Mouse (Mus musculus): ENCODE measurements at regions not wholly inside any gene's neighbourhood (a gene's known extent, or its start where the extent isn't known, plus 50 kb on each side); places are given as distances from the start of the nearest gene placed in this dataset.

DNA sequence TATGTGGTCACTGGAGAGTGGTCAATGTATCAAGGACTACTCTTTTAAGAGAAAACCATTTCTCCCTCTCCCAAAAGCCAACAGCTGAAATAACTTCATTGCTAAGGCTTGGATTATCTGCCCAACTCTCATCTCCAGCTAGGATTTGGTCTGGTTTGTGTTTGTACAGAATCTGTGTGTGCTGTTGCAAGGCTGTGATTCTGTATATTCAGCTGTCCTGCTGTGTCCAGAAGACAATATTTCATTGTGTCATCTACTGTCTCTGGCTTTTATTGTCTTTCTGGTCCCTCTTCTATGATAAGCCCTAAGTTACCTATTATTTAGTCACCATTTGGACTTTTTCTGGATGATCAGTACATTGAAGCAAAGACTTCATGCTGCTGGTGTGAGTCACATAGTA, 110.9 kb downstream of the Cenpc1 start:
- no peak for DNase-seq (ENCODE audit: low read depth, low spot score)

DNA sequence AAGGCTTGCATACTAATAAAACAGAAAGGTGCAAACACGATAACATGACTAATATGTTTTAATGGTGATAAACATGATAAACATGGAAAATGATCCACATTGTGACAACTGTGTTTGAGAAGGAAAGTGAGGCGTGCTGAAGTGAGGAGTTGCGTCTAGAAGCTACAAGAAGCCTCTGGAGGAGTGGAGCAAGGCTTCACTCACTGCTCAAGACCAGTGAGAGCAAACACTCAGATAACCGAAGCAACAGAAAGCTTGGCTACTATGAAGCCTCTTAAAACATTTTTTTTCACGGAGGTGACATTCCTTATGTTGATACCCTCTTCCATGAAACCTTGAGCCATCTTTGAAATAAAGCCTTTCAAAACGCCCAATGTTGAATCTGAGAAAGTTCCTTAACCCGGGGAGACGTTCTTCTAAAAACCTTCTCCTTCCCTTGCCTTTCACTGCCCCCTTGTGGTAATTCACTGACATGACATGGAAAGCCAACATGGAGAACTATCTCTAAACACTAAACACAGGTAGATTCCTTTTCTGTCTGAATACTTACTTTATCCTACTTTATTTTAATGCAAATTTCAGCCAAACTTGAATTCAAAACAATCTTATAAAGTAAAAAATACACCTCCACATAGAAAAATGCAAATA, 128.6 kb downstream of the Cenpc1 start:
- DNase-seq (ENCODE audit: low read depth, low spot score), result peak; percentile 77

DNA sequence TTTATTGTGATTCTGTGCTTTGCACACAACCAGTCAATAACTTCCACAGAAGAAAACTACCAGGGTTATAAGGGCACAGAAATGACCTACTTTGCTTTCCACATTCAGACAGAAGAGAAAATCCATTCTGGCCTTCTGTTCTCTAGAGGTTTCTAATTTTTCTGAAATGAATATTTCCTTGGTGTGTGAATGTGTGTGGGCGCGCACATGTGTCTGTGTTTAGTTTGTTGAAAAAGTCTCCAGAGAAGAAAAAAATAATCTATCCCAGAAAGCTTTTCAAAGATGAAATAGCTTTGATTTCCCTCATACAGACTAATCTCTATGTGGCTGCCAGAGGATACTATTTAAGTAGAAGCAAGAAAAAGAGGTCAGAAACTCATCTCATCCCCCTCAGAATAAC, 147.1 kb downstream of the Cenpc1 start:
- peak; percentile 62 for DNase-seq (ENCODE audit: low read depth, low spot score)

DNA sequence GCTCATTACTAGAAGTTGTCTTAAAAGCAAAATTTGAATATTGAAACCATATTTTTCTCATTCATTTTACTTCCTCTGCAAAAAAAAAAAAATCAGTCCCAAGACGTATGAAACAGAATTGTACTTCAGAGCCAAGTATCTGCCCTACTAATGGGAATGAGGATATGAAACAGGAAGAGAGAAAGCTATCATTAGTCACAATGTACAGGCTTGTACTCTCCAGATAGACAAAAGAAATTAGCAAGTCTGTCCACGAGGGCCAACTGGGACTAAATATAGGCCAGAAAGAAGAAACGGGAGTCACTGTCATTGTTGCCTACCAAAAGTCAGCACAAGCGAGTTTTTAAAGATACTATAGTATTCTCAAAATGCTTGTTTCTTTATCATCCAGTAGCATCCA, 150.4 kb downstream of the Cenpc1 start:
- peak; percentile 7 for DNase-seq (ENCODE audit: low read depth, low spot score)

DNA sequence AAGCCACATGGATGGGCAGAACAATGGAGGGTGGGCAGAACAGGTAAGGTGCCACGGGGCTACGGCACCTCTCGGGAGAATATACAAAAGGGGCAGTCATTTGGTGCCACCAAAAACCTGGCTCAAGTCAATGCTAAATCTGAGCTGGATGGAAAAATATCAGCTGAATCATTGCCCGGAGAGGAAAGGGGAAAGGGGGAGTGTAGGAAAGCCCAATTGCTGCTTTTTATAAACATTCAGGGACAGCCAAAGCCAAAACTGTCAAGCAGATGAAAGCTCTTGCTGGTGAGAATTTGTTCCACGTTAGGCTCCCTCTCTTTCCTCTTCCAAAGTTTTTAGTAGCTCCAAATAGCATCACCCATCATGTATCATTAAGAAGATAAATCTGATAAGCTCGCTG, 168.9 kb downstream of the Cenpc1 start:
- DNase-seq (ENCODE audit: low read depth, low spot score), result peak; percentile 36

DNA sequence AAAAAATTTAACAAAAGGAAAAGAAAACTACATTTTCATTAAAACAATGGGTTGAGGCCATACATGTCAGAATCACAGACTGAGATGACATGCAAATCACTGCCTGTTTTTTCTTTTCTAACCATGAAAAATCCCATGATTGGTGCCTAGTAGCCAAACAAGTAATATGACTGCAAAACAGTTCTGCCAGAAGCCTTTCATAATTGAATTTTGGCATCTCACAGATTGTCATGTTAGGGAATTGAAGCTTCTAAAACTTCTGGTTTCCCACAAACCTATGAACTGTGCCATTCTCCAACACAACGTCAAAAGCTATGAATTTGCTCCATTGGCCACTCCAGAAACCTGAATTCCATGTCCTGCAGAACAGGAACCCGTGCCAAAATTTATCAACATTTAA, 169.6 kb downstream of the Cenpc1 start:
- no peak for DNase-seq (ENCODE audit: low read depth, low spot score)

DNA sequence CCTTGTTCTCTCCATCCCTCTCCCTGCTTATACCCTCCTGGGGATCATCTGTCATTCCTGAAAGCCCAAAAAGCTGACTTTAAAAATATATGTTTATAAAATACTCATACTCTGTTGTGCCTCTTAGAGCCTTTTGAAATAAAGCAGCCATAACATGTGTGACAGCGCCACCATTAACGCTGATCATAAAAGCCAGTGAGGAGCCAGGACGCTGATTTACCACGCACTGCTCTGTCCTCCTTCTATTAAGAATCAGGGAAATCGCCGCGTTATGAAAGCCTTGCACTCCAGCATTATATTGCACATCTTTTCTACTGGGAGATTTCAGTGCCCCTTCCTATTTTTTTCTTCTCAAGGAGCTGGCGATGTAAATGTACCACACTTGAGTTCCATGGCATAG, 195.1 kb downstream of the Cenpc1 start:
- DNase-seq (ENCODE audit: low read depth, low spot score), result no peak

DNA sequence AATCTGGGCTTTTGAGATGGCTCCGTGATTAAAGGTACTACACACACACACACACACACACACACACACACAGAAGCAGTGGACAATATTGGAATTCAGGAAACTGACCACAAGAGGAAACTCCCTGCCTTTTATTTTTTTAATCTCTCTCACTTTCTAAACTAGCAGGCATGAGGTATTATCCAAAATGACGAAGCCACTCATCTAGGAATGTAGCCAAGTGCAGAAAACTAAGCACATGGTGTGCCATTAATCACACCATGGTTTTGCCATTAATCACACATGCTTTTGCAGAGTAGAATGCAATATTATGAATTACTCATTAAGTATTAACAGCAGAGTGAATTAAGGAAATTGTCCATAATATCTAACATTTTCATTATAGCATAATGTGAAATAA, 232.8 kb downstream of the Cenpc1 start:
- DNase-seq (ENCODE audit: low read depth, low spot score), result peak; percentile 3

DNA sequence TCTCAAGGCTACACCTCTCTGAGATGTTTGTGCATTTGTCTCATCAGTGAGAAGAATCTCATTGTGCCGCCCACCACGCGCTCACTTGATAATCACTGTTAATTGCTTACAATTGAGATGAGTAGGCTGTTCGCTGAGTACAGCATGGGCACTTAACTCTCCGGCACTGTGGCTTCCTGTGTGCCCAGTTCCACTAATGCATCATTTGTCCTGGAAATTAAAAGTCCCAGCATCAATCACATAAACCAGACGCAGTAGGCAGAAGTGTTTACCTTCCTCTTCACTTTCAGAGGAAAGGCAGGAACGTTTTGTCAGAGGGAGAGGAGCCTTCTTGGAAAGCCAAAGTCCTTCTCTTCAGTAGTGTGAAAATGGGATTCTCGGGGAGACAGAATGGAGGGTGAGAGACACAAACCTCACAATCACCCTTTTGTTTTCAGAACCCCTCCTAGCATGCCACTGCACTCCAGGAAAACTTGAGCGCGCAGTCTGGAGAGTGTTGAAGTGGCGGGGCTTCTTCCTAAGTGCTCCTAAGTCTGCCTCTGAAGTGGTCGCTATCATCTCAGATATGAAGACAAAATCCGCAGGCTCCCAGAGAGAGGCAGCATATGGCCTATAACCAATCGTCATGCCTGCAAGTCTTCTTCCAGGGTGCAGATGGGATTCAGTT, 269.7 kb downstream of the Cenpc1 start:
- DNase-seq (ENCODE audit: low read depth, low spot score), result peak; percentile 62

DNA sequence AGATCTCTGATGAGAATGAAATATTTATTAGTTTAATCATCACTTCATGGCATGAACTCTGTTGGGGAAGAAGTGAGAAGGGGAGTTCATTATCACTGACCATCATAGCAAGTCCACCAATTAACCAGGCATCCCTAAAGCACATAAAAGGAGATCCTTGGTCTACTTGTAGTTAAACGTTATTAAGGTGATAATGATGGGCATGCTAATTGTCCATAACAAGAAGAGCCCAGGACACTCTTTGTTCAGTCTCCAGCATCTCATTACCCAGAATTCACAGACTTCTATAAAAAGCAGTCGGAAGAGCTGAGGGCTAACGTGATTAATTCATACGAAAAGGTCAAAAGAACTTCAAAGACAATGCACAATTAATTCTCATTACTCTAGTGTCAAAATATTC, 272.2 kb downstream of the Cenpc1 start:
- no peak for DNase-seq (ENCODE audit: low read depth, low spot score)

DNA sequence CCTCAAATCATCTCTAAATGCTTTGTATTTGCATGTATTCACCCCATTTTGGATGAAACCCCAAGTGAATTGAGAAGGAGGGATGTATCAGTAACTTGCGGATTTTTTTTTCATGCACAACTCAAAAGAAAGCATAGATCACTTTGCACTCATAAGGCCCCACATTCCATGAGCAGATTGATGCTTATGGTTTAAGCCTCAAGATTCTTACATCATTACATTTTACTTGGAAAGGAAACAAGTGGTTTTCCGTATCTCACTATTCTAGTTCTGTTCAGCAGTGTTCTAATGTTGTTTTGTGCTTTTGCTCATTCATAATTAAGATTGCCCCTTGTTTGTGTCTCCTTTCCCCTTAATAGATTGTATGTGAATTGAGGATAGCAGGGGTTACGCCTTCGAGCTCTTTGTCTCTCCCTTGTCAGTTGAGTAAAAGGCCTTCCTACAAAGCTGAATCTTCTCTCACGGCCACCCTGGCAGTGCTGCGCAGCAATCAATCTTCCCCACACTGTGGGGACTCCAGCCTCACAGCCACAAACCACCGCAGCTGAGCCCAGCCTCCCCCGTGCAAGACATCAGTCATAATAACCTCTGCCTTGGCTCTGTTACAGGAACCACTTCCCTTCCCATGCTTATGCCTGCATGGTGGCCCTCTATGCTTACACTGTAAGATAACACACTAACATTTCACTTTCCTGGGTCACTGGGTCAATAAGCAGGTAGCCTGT, 284.5 kb downstream of the Cenpc1 start:
- no peak for DNase-seq (ENCODE audit: low read depth, low spot score)

DNA sequence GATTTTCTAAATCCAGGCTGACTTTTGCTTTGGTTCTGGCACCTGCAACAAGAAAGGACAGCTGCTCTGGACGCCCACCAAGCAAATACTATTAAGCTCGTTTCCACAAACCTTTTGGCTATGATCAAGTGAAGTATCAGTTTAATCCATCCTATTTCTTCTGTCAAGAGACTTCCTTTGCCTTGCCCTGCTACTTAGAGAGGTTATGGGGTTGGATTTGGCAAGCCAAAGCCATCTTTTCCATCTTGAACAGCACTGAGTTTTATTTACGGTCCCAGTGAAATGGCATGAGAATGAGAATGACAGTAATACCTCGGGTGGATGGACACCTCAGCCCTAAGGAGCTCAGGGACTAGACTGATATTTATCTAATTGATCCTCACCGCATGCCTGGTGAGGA, 285.4 kb downstream of the Cenpc1 start:
- DNase-seq (ENCODE audit: low read depth, low spot score), result no peak

DNA sequence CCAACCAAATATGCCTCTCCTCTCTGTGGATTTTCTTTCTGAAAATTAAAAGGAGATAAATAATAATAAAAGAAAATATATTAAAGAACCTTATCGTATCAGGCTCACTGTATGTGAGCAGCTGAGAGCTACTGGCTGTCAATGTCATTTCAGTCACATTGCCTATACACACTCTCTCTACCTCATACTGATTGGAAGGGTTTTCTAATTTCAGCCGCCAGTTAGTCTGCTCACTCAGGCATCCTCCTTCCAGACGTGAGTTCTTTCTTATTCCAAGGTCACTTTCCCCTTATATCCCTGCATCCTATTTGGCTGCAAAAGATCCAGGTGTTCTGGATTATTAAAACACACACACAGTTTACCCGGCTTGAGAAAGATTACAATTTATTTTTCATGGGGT, 286.2 kb downstream of the Cenpc1 start:
- DNase-seq (ENCODE audit: low read depth, low spot score), result no peak

DNA sequence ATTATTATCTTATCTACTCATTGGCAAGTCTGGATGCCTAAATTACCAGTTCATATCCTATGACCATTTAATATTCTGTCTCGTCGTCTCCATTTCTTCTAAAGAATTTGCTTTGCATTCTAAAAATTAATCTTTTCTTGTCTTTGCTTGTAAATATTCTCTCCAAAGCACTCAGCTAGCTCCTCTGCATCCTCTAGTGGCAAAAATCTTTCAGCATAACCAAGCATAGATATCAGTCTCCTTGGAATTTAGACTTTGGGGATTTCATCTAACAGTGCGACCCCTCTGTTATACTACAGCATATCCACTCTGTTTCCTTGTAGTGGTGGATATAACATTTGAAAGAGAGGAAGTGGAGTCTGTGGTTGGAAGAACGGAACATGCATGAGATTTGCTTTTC, 292.7 kb downstream of the Cenpc1 start:
- no peak for DNase-seq (ENCODE audit: low read depth, low spot score)

DNA sequence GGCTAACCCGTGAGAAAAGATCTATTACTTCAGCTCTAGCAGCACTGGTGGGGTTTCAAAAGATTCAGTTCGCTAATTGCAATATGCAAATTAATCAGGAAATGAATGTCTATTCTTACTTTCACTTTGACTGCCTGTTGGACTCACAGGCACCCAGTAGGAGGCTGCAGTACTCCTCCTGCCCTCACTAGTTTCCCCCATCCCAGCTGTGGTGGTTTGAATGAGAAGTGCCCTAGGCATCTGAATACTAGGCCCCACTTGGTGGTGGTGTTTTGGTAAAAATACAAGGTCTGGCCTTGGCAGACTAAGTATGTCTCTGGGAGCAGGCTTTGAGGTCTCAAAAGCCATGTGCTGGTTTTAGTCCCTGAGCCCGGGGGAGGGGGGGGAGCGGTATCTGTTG, 293.3 kb downstream of the Cenpc1 start:
- DNase-seq (ENCODE audit: low read depth, low spot score), result peak; percentile 35

DNA sequence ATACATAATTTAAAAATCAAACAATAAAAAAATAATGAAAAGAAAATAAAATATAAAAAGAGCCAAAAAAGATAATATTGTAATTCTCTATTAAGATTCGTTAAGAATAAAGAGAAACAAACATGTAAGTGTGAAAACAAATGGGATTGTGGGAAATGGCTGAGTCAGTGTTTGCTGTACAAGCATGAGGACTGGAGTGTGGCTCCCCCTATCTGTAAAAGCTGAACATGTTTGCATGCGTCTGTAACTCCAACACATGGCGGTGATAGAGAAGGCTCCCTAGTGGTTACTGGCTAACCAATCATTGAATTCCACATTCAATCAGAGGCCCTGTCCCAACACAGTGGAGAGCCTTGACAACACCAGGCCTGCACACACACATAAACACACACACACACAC, 298.2 kb downstream of the Cenpc1 start:
- DNase-seq (ENCODE audit: low read depth, low spot score), result no peak

DNA sequence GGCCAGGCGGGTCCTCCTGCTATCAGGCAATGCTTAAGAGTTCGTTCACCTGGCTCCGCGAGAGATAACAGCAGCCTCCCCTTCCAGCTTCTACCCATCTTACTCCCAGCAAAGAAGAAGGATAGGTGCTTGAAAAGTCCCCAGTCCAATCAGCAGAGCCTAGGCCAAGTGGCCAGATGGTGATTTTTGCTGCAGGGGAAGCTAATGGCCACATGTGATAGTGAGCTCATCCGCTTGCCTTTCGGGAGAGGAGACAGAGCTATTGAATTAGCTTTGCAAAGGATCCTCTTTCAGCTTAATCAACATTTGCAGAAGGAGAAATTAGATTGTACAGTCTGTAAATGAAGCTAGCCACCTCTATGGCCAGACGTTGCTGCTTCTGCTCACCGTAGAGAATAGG, 308.7 kb downstream of the Cenpc1 start:
- DNase-seq (ENCODE audit: low read depth, low spot score), result peak; percentile 25

DNA sequence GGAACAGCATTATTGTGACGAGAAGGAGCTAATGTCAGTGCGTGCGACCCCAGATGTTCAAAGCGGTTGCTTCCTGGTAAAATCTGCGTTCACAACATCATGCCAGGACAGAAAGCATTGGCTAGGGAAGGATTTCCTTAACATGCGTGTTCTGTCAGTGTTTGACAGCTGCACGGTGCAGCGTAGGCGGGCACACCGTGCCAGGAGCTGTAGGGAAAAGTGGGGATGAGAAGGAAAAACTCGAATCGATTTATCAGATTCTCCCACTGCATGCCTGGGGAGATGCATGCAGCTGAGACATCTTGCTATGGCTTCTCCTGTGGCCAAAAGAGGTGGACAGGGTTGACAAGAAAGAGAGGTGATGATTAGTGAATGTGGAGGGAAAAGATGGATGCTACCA, 311.2 kb downstream of the Cenpc1 start:
- DNase-seq (ENCODE audit: low read depth, low spot score), result peak; percentile 37

DNA sequence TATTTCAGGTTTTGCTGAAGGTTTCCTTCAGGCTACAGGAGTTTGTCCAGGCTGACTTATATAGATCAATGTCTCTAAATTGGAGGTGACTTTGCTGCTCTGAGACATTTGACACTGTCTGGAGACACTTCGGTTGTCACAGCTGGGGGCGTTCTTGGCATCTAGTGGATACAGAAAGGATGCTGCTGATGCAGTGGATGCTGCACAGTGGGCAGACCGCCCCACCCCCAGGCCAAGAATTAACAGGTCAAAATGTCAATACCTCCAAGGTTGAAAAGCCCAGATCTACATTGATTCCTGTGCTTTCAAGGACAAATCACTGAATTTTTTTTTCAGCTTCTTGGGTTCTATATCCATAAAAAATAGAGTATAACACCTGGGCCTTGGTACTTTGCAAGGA, 312.3 kb downstream of the Cenpc1 start:
- DNase-seq (ENCODE audit: low read depth, low spot score), result no peak

DNA sequence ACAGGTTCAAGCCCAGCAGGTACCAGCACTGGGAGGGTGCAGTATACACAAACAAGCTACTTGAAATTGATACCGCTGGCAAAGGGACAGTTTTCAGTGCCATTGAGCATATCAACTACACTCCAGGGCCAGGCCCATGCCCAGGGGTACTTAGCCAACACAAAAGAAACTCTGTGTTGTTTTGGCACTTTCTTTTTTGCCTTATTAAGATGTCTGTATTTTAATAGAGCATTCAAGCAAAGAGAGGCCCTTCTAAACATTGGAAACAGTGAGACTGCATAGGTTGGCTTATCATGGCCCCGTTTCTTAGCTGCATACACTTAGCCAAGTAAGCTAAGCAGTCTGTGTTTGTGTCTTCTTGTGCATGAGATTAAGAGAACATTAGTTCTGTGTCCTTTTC, 313.7 kb downstream of the Cenpc1 start:
- DNase-seq (ENCODE audit: low read depth, low spot score), result no peak

DNA sequence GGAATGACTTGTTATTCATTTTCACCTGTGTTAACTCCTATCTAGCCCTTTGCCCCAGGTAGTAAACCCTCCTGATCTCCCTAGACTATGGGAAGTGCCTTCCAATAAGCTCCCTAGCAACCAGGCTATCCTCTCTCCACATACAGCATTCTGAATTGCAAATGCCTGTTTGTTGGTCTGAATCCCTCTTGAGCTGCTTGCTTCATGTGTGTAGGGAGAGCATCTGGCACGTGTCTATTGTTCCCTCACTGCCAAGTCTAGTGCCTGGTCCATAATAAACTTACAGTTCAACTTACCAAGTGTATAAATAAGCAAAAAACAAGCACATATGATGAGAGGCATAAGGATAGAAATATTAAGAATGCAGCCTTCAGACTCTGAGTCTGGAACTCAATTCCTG, 314.5 kb downstream of the Cenpc1 start:
- DNase-seq (ENCODE audit: low read depth, low spot score), result no peak

DNA sequence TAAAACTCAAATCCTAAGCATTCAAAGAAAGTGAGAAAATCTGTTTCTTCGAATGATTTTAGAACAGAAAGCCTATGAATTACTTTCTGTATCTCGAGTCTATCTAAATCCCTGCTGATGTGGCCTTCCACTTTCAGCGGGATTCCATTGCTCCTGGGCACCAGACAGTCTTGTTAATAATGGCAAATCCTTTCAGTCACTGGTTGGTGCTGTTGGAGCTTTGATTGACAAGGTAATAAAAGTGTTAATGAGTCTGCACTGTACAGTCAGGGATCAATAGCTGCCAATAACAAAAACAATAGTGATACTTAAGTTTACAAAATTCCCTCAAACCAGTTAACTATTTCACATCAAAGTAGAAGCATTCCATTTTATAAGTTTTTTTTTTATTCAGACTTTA, 335.8 kb downstream of the Cenpc1 start:
- no peak for DNase-seq (ENCODE audit: low read depth, low spot score)

DNA sequence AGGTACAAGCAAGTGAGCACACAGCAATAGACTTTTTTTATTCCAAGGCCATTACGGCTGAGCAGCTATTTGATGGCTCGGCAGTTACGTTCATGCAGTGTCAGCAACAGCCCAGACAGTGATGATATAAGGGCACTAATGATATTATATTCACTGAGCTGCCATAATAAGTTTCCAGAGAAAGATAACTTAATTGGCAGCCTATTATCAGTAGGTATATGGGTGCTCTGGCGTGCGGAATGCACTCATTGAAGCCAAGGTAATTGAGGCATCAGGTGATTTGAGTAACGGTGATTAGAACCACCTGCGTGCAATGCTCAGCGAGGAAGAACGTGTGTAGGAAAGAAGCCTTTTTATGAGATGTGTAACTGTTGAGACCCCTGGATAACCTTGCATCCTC, 358.0 kb downstream of the Cenpc1 start:
- no peak for DNase-seq (ENCODE audit: low read depth, low spot score)
